Mouse (Mus musculus) NIH3T3 (cell line): ENCODE results near the gene Pdss1.

ENCODE experiments used
- DNase-seq: peaks from one replicate; pipeline ENCODE4 v3.0.0-alpha.2; 2012; ENCODE audit warnings: low read depth

The Pdss1 gene

GRCm38 (mm10) chr2:22961681-22962080 lies 66.4 kb downstream of the Pdss1 start:
- no peak for DNase-seq

- DNase-seq, result no peak
Observed at GRCm38 (mm10) chr2:22962242-22962641, 66.9 kb downstream of the Pdss1 start.

- no peak for DNase-seq
Observed at GRCm38 (mm10) chr2:22962970-22963369, 67.6 kb downstream of the Pdss1 start.

GRCm38 (mm10) chr2:22977387-22977973 lies 82.2 kb downstream of the Pdss1 start:
- no peak for DNase-seq

GRCm38 (mm10) chr2:22985973-22986657 lies 90.8 kb downstream of the Pdss1 start:
- peak; percentile 40 for DNase-seq
